Comparison of ENCODE assay signal across 14 mouse cellular contexts in the genomic region with DNA sequence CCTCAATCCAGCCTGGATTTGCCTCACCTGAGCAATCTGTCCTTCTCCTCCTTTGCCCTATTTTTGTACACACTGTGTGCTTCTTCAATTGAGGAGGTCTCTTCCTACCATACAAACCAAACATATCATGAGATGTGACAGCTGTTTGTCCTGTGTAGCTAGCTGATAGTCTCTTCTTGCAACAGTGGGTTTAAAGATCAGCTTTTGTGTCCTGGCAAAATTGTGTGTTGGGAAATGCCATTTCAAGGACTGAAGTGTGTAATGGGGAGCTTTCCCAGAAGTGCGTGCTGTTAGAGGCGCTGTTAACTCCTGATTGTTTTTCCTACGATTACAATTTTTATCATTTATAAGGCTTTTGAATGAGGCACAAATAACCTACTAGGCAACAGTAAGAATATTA.
"Had no signal": no experiment of that assay in that cellular context is flagged by ENCODE, and none has a peak within 500 bp of the region (broad histone marks: within the 10 kb centered on the region; RNA-seq: fewer than 3 reads in every experiment).

No protein-coding gene starts in this region.

- H3K4me3 ChIP-seq: hindbrain, embryonic 15.5 days; kidney, embryonic 15.5 days; limb, embryonic 12.5 days; neural tube, embryonic 13.5 days; stomach, embryonic 15.5 days had no signal

- H3K27me3 ChIP-seq: hindbrain, embryonic 15.5 days; kidney, embryonic 15.5 days; limb, embryonic 12.5 days; stomach, embryonic 15.5 days had no signal

- H3K4me1 ChIP-seq: stomach, embryonic 15.5 days had no signal

- H3K27ac ChIP-seq: hindbrain, embryonic 15.5 days; limb, embryonic 12.5 days; liver, embryonic 14.5 days; neural tube, embryonic 13.5 days; stomach, embryonic 15.5 days had no signal

- H3K36me3 ChIP-seq: hindbrain, embryonic 15.5 days had no signal

- H3K9ac ChIP-seq: hindbrain, embryonic 15.5 days; kidney, embryonic 15.5 days; limb, embryonic 12.5 days; liver, embryonic 14.5 days; lung, embryonic 14.5 days; neural tube, embryonic 13.5 days; stomach, embryonic 15.5 days had no signal

- DNase-seq: kidney, adult 2 months; kidney, postnatal 36 days; layer of hippocampus, adult 9-11 months; layer of hippocampus, postnatal 36 days; retina, postnatal 1 day; right cerebral cortex, postnatal 14 days had no signal

- H3K4me2 ChIP-seq: hindbrain, embryonic 15.5 days; limb, embryonic 12.5 days; neural tube, embryonic 13.5 days; stomach, embryonic 15.5 days had no signal

- ATAC-seq: intestine, embryonic 16.5 days had no signal

- H3K9me3 ChIP-seq: hindbrain, embryonic 15.5 days; neural tube, embryonic 13.5 days; stomach, embryonic 15.5 days had no signal
